Mouse (Mus musculus): ENCODE measurements around the gene Ptch2. TPM values are rescaled to one million over a fixed set of nuclear protein-coding genes. Genes with fewer than 3 reads are reported as not detected.

Gene Ptch2
- 6.1 and 6.3 TPM in 2 replicates for polyA plus RNA-seq (2014; fragmentation: Nextera tagmentation; extraction: Ambion mirVana)

DNA sequence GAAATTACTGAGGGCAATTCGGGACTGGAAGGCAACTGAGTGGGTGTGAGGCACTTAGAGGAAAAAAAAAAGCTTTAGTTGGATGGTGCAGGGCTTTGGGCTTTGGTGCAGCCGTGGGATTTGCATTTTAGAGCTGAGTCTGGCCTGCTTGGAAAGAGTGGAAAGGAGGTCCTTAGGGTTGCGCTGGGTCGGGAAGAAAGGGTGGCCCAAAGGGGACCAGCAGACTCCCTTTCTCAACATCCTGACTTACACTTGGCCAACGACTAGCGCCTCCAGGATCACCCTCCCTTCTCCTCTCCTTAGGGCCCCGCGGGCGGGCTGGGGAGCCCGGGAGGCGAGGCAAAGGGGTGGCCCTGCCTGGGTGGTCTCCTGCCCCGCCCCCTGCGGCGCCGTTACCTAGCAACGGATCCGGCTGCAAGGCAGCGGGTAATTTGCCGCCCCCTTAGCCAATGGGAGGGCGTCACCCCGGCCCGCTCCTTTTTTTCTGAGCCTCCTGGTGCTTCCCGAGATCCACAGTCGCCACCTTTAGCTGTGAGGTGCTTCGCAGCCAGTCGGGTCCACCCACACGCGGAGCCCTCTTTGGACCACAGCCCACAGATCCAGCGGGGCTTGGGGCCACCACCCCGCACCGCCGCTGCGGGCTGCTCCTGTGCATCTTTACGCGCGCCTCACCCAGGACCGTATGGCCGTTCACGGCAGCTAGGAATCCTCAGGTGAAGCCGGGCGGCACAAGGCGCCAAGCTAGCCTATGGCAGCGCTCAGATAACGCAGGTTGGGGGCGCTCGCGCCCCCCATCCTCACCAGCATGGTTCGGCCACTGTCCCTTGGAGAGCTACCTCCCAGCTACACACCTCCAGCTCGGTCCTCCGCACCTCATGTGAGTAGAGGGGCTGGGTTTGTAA, at the start of gene Ptch2:
Gene Ptch2 (plus strand): TSS at position 525 of the 902 bp plus-strand sequence.
- H3K36me3 ChIP-seq (ENCODE audit: control insufficient read depth, insufficient read depth, low read length), result no peaks in the 10 kb centered on the region
- H3K4me1 ChIP-seq (ENCODE audit: control insufficient read depth, insufficient read depth, low read length), result peaks cover 6% of the 10 kb centered on the region; the same call in 1 of the 2 replicates
- no peaks in the 10 kb centered on the region for H3K9me3 ChIP-seq (ENCODE audit: control insufficient read depth, low read length)
- DNase-seq (ENCODE audit: low spot score) (peak; percentile 95), ATAC-seq (ENCODE audit: insufficient number of reproducible peaks, low FRiP score, low TSS enrichment, low read depth) (peak; percentile 89)
- WGBS, result under 1% methylated on average over 47 of the region's 50 CpGs
- peak within 1 kb of the TSS; percentile 47 for H3K4me3 ChIP-seq (ENCODE audit: low read depth, low read length)
- H3K27me3 ChIP-seq (ENCODE audit: control insufficient read depth, insufficient read depth, low read length), result no peaks in the 10 kb centered on the region
- peak within 1 kb of the TSS; percentile 62 for H3K9ac ChIP-seq (ENCODE audit: low read length)
- H3K27ac ChIP-seq (replicated peaks; ENCODE audit: low read depth, low read length), result peak within 1 kb of the TSS; percentile 79
- peak within 1 kb of the TSS; percentile 90 for H3K4me2 ChIP-seq (ENCODE audit: low read depth, severe bottlenecking)

GRCm38 (mm10) chr4:117048836-117049235, 47.0 kb upstream of the Ptch2 start:
- Histone ChIP-seq H3K36me3 (ENCODE audit: control insufficient read depth, insufficient read depth, low read length) (no peaks in the 10 kb centered on the region), H3K4me2 (ENCODE audit: low read depth, severe bottlenecking) (no peak overlapping the region), H3K27ac (replicated peaks; ENCODE audit: low read depth, low read length) (no peak overlapping the region), H3K9ac (ENCODE audit: low read length) (no peak overlapping the region), H3K4me3 (ENCODE audit: low read depth, low read length) (no peak overlapping the region), H3K27me3 (ENCODE audit: control insufficient read depth, insufficient read depth, low read length) (no peaks in the 10 kb centered on the region), H3K9me3 (ENCODE audit: control insufficient read depth, low read length) (no peaks in the 10 kb centered on the region), H3K4me1 (ENCODE audit: control insufficient read depth, insufficient read depth, low read length) (no peaks in the 10 kb centered on the region)
- whole genome bisulfite sequencing, result 98% methylated on average over 3 of the region's 3 CpGs
- DNase-seq (ENCODE audit: low spot score) (no peak), ATAC-seq (ENCODE audit: insufficient number of reproducible peaks, low FRiP score, low TSS enrichment, low read depth) (no peak)

DNA sequence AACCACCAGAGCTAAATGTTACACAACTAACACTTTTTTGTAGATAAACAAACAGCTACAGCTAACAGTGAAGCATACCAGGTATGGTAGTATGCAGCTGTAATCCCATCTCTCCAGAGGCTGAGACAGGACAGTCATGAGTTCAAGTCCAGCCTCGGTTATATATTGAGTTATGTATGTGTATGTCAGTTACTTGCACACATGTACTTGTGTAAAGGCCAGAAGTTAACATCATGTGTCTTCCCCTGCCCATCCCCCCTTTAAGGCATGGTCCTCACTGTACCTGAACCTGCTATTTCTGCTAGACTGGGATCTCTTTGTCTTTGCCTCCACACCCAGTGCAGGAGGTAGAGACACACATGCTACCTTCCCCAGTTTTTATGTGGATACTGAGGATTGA, 46.4 kb upstream of the Ptch2 start:
- H3K4me1 ChIP-seq (ENCODE audit: control insufficient read depth, insufficient read depth, low read length), result no peaks in the 10 kb centered on the region
- no peaks in the 10 kb centered on the region for H3K36me3 ChIP-seq (ENCODE audit: control insufficient read depth, insufficient read depth, low read length)

GRCm38 (mm10) chr4:117052626-117053025, 43.2 kb upstream of the Ptch2 start:
- Histone ChIP-seq H3K36me3 (ENCODE audit: control insufficient read depth, insufficient read depth, low read length) (no peaks in the 10 kb centered on the region), H3K27ac (replicated peaks; ENCODE audit: low read depth, low read length) (no peak overlapping the region), H3K4me2 (ENCODE audit: low read depth, severe bottlenecking) (no peak overlapping the region), H3K9ac (ENCODE audit: low read length) (no peak overlapping the region), H3K4me3 (ENCODE audit: low read depth, low read length) (no peak overlapping the region), H3K4me1 (ENCODE audit: control insufficient read depth, insufficient read depth, low read length) (no peaks in the 10 kb centered on the region), H3K27me3 (ENCODE audit: control insufficient read depth, insufficient read depth, low read length) (no peaks in the 10 kb centered on the region), H3K9me3 (ENCODE audit: control insufficient read depth, low read length) (no peaks in the 10 kb centered on the region)
- no peak for DNase-seq (ENCODE audit: low spot score)
- no peak for ATAC-seq (ENCODE audit: insufficient number of reproducible peaks, low FRiP score, low TSS enrichment, low read depth)
- WGBS, result 95% methylated on average over 4 of the region's 4 CpGs

More for the DNA sequence above, 46.4 kb upstream of the Ptch2 start:
- Histone ChIP-seq H3K9me3 (ENCODE audit: control insufficient read depth, low read length) (no peaks in the 10 kb centered on the region), H3K9ac (ENCODE audit: low read length) (no peak overlapping the region), H3K27me3 (ENCODE audit: control insufficient read depth, insufficient read depth, low read length) (no peaks in the 10 kb centered on the region), H3K4me3 (ENCODE audit: low read depth, low read length) (no peak overlapping the region), H3K4me2 (ENCODE audit: low read depth, severe bottlenecking) (no peak overlapping the region), H3K27ac (replicated peaks; ENCODE audit: low read depth, low read length) (no peak overlapping the region)
- DNase-seq (ENCODE audit: low spot score), result no peak
- 90% methylated on average over 1 of the region's 1 CpGs for WGBS
- no peak for ATAC-seq (ENCODE audit: insufficient number of reproducible peaks, low FRiP score, low TSS enrichment, low read depth)

DNA sequence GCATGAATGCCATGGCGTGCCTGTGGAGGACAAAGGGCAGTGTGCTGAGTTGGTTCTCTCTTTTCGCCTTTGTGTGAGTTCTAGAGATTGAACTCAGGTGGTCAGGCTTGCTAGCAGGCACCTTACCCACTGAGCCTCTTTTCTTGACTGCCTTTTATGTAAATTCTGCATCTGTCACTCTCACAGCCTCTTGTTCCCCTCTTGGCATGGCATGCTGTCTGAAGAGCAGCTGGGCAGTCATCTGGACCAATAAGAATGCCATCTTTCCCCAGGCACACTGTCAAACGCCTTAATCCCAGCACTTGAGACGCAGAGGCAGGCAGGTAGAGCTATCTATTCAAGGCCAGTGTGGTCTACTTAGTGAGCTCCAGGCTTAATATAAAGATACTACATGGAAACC, 41.9 kb upstream of the Ptch2 start:
- Histone ChIP-seq H3K4me2 (ENCODE audit: low read depth, severe bottlenecking) (no peak overlapping the region), H3K36me3 (ENCODE audit: control insufficient read depth, insufficient read depth, low read length) (no peaks in the 10 kb centered on the region), H3K27me3 (ENCODE audit: control insufficient read depth, insufficient read depth, low read length) (no peaks in the 10 kb centered on the region), H3K9me3 (ENCODE audit: control insufficient read depth, low read length) (no peaks in the 10 kb centered on the region), H3K4me3 (ENCODE audit: low read depth, low read length) (no peak overlapping the region), H3K27ac (replicated peaks; ENCODE audit: low read depth, low read length) (no peak overlapping the region), H3K4me1 (ENCODE audit: control insufficient read depth, insufficient read depth, low read length) (no peaks in the 10 kb centered on the region), H3K9ac (ENCODE audit: low read length) (no peak overlapping the region)
- DNase-seq (ENCODE audit: low spot score), result no peak
- 93% methylated on average over 4 of the region's 4 CpGs for WGBS
- ATAC-seq (ENCODE audit: insufficient number of reproducible peaks, low FRiP score, low TSS enrichment, low read depth), result no peak

DNA sequence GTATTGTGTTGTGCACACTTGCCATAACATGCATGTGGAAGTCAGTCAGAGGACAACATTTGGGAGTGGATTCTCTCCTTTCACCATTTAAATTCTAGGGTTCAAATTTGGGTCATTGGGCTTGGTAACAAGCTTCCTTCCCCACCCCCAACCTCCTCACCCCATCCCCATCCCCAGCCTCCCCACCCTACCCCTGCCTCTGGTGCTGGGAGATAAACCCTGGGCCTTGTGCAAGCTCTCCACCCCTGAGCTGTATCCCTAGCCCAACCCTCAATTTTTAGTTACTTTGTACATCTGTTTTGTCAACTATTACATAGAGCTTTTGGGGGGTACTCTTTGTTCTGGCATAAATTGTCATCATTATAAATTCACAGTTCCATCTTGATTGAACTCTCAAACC, 39.8 kb upstream of the Ptch2 start:
- DNase-seq (ENCODE audit: low spot score), result no peak
- H3K27me3 ChIP-seq (ENCODE audit: control insufficient read depth, insufficient read depth, low read length), result no peaks in the 10 kb centered on the region
- no peak overlapping the region for H3K4me3 ChIP-seq (ENCODE audit: low read depth, low read length)
- no peak overlapping the region for H3K4me2 ChIP-seq (ENCODE audit: low read depth, severe bottlenecking)
- no peaks in the 10 kb centered on the region for H3K9me3 ChIP-seq (ENCODE audit: control insufficient read depth, low read length)
- H3K4me1 ChIP-seq (ENCODE audit: control insufficient read depth, insufficient read depth, low read length), result no peaks in the 10 kb centered on the region
- no peak for ATAC-seq (ENCODE audit: insufficient number of reproducible peaks, low FRiP score, low TSS enrichment, low read depth)
- no peak overlapping the region for H3K9ac ChIP-seq (ENCODE audit: low read length)
- no peaks in the 10 kb centered on the region for H3K36me3 ChIP-seq (ENCODE audit: control insufficient read depth, insufficient read depth, low read length)
- H3K27ac ChIP-seq (replicated peaks; ENCODE audit: low read depth, low read length), result no peak overlapping the region

DNA sequence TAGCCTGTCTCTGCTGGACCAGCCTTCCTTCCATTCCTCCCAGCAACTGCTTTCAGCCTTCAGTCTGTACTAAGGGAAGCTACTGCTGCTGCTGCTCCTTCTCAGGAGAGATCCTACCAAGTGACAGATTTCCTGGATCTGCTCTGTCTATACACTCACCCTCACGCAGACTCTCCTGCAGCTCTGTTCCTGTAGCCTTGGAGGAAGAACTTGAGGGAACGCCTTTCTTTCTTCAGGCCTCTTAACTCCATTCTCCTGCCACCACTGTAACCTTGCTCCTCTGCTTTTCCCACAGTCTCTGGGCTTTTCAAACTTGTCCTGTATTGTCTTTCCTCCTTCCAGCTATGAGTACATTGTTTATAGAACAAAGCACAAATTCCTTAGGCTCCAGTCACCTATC, 39.4 kb upstream of the Ptch2 start:
- Histone ChIP-seq H3K4me1 (ENCODE audit: control insufficient read depth, insufficient read depth, low read length) (no peaks in the 10 kb centered on the region), H3K9me3 (ENCODE audit: control insufficient read depth, low read length) (no peaks in the 10 kb centered on the region), H3K27ac (replicated peaks; ENCODE audit: low read depth, low read length) (no peak overlapping the region), H3K4me2 (ENCODE audit: low read depth, severe bottlenecking) (no peak overlapping the region), H3K27me3 (ENCODE audit: control insufficient read depth, insufficient read depth, low read length) (no peaks in the 10 kb centered on the region), H3K4me3 (ENCODE audit: low read depth, low read length) (no peak overlapping the region), H3K9ac (ENCODE audit: low read length) (no peak overlapping the region), H3K36me3 (ENCODE audit: control insufficient read depth, insufficient read depth, low read length) (no peaks in the 10 kb centered on the region)
- ATAC-seq (ENCODE audit: insufficient number of reproducible peaks, low FRiP score, low TSS enrichment, low read depth), result no peak
- 88% methylated on average over 2 of the region's 2 CpGs for WGBS
- no peak for DNase-seq (ENCODE audit: low spot score)

GRCm38 (mm10) chr4:117058512-117058911, 37.4 kb upstream of the Ptch2 start:
- no peaks in the 10 kb centered on the region for H3K36me3 ChIP-seq (ENCODE audit: control insufficient read depth, insufficient read depth, low read length)
- 92% methylated on average over 4 of the region's 4 CpGs for WGBS
- no peak for ATAC-seq (ENCODE audit: insufficient number of reproducible peaks, low FRiP score, low TSS enrichment, low read depth)

More at GRCm38 (mm10) chr4:117058512-117058911, 37.4 kb upstream of the Ptch2 start:
- Histone ChIP-seq H3K27ac (replicated peaks; ENCODE audit: low read depth, low read length) (no peak overlapping the region), H3K27me3 (ENCODE audit: control insufficient read depth, insufficient read depth, low read length) (no peaks in the 10 kb centered on the region), H3K9ac (ENCODE audit: low read length) (no peak overlapping the region), H3K9me3 (ENCODE audit: control insufficient read depth, low read length) (no peaks in the 10 kb centered on the region), H3K4me3 (ENCODE audit: low read depth, low read length) (no peak overlapping the region), H3K4me1 (ENCODE audit: control insufficient read depth, insufficient read depth, low read length) (no peaks in the 10 kb centered on the region), H3K4me2 (ENCODE audit: low read depth, severe bottlenecking) (no peak overlapping the region)
- DNase-seq (ENCODE audit: low spot score), result no peak

All from limb, embryonic 11.5 days (tissue).